Mouse (Mus musculus) mesoderm, embryonic 11.5 days (tissue): ENCODE measurements at regions not wholly inside any gene's neighbourhood (a gene's known extent, or its start where the extent isn't known, plus 50 kb on each side); places are given as distances from the start of the nearest gene placed in this dataset.

Source experiments
- DNase-seq: peaks from one replicate; pipeline ENCODE4 v3.0.0-alpha.2; 2012; ENCODE audit warnings: low read depth, low spot score

- DNase-seq: peak; percentile 2
Observed at GRCm38 (mm10) chr14:92958138-92958537, 932.3 kb downstream of the Pcdh9 start.

- no peak for DNase-seq
Observed at GRCm38 (mm10) chr14:92955485-92955884, 935.0 kb downstream of the Pcdh9 start.

DNA sequence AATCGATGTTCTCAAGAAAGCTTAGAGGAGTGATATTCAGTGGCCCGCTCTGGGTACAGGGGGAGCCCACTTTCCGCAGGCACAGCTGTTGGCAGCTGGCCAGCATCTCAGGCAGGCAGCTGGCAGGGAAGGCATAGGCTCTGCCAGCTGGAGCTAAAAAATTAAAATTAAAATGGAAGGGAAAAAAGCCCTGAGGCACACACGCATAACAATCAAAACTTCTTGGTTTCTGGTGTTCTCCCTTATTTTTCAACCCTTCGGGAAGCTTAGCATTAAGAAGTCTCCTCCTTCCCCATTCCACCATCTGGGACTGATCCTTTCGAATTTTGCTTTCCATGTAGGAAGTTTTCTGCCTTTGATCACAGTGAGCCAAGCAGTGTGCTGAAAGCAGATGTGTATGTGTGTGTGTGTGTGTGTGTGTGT lies 982.8 kb downstream of the Pcdh9 start:
- DNase-seq: peak; percentile 0

DNA sequence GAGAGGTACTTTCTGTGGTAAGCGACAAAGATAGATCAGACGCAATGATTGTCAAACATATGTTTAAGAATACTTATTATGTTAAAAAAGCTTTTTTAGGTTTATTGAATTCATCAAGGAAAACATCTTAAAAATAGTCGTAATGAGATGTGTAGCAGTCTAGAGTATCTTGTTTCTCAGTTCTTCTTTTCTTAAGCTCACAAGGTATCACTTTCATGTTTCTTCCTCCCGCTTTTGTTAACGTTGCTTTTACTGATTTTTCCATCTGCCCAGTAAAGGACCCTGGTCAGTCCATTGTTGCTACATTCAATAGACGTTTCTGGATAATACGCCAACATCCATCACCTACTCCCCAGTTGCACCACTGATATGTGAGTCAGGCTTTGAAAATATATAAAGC lies 1015.9 kb downstream of the Pcdh9 start:
- DNase-seq: no peak

DNA sequence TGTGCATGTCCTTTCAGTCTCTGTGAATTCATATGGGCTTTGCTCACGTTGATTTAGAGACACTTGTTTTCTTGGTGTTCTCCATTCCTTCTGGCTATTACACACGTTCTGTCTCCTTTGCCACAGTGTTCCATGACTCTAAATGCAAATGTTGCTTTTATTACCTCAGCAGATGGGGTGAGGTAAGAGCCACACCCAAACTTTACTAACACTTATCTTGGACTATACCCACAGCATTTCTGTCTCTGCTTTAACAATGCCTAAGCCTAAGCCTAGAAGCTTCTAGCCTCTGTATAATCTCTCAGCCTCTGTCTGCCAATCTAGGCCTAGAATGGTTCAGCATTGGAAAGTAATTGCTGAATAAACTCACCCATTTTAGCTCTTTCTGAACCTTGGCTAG lies 1024.0 kb downstream of the Pcdh9 start:
- DNase-seq: no peak

DNA sequence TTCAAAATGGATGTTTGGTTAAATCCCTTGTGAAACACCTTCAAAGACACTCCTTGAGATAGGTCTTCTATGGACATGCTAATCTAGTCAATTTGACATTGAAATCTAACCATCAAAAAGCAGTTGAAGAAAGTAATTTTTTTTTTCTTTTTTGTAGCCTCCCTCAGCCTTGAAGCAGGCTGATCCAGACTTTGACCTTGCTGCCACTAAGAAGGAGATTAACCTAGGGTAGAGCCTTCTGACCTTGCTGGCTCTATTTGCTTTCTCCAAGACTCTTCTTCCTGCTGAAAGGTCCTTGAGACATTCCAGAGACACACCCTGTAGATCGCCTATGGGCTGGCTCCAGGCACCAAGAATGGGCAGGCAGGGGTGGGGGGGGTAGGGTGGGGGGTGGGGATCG lies 1027.5 kb downstream of the Pcdh9 start:
- DNase-seq: no peak

- DNase-seq: no peak
Observed at GRCm38 (mm10) chr14:92860723-92861122, 1029.8 kb downstream of the Pcdh9 start.

- DNase-seq: no peak
Observed at GRCm38 (mm10) chr14:92833646-92834045, 1056.8 kb downstream of the Pcdh9 start.

GRCm38 (mm10) chr14:92829171-92829570 lies 1061.3 kb downstream of the Pcdh9 start:
- DNase-seq: peak; percentile 2

DNA sequence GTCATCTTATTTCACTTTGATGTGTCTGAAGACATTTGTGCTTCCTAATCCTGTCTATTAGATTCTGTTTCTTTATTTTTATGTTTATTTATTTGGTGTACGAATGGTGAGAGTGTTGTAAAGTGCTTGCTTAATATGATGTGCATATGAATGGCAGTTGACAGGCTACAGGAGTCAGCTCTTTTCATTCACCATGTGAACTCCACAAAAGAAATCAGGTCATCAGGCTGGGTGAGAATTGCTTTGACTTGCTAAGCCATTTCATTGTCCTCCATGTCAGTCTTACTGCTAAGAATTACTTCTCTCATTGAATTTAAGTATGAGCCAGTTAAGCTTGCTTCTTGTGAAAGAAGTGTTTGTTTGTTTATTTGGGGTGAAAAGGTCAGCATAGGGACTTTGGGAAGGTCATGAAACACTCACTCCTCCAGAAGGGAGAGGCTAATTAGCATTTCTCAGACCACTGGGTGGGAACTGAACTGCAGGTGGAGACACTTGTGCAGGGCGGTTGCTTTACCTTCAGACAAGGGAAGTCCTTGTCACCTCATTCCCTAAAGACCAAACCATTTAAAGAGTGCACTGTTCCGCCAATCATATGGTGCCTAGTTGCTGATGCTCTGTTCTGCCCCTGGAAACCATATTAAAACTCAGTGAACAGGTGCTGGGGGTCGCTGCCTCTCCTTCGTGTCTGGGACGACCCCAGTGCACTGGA lies 1063.7 kb downstream of the Pcdh9 start:
- DNase-seq: peak; percentile 10

DNA sequence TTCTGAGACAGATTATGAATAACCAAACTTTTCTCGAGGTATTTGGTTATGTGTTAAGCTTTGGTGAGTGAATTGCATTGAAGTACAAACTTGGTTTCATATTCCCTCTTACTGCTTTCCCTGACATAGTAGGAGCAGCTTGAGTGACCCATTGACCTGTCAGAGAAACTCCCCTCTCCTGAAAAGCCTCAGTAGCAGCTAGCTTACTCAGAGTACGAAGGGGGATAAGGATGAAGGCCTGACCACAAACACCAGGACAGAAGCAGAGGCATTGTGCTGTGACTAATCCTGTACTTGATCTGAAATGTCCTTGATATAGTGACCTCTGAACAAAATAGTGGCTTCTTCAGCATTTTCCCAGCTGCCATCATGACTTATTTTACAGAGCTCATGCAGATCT lies 1070.4 kb downstream of the Pcdh9 start:
- DNase-seq: no peak
